Mouse (Mus musculus) myocyte (in vitro differentiated cells): Measurements from ENCODE around the gene Pax1.

ENCODE experiments used
- E2F4 ChIP-seq: IDR thresholded peaks from one replicate; pipeline ENCODE4 v1.6.1; 2011; ENCODE audit warnings: mild to moderate bottlenecking, control low read depth, moderate library complexity; ENCODE audit not compliant: insufficient read depth
- MAX ChIP-seq: IDR thresholded peaks from one replicate; pipeline ENCODE4 v1.6.1; 2011; ENCODE audit warnings: low read depth, mild to moderate bottlenecking, control low read depth
- POLR2A ChIP-seq: IDR thresholded peaks from one replicate; pipeline ENCODE4 v1.6.1; 2011; ENCODE audit warnings: low read depth, mild to moderate bottlenecking, control low read depth, moderate library complexity; ENCODE audit not compliant: insufficient read length
- POLR2AphosphoS2 ChIP-seq: IDR thresholded peaks from one replicate; pipeline ENCODE4 v1.6.1; 2011; ENCODE audit warnings: low read depth, control low read depth; ENCODE audit not compliant: insufficient read length
- USF1 ChIP-seq: IDR thresholded peaks from one replicate; pipeline ENCODE4 v1.6.1; 2011; ENCODE audit warnings: low read depth, mild to moderate bottlenecking, control low read depth, moderate library complexity

DNA sequence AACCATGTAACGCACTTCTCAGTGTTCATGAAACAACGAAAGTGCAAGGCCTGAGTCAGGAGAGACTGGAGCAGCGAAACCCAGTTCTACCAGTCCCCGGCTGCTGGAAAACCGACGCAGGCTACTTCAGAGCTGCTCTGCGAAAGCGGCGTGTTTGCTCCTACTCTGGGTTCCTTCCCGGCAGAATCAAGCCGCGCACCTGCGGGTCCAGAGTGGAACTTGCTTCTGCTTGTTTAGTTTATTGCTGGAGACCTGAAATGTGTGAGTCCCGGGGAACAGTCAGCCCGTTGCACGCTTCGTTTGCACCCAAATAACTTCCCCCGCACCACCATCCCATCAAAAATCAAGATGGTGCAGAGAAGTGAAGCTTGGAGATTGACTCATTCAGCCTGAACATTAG is at the start of gene Pax1:
- TF ChIP-seq POLR2AphosphoS2, result no peak
- no peak for TF ChIP-seq POLR2A
- no peak for TF ChIP-seq E2F4
- TF ChIP-seq MAX, result no peak
- TF ChIP-seq USF1, result no peak
